9 mouse cellular contexts compared by ENCODE assay signal in genomic region chr2:147185561-147185960, GRCm38 (mm10). TPM values are rescaled to one million over a fixed set of nuclear protein-coding genes. Genes with fewer than 3 reads are reported as not detected.
DNase-seq lines count a peak whose midpoint lies in the region; ATAC-seq and TF ChIP-seq lines count a peak whose summit lies in the region.
"Had no signal": no experiment of that assay in that cellular context is flagged by ENCODE, and none has a peak within 500 bp of the region (broad histone marks: within the 10 kb centered on the region; RNA-seq: fewer than 3 reads in every experiment).

No protein-coding gene starts in this region.

- peak overlapping the region; percentile 32; the same call in 1 of the 2 replicates for H3K9ac ChIP-seq in neural tube, embryonic 14.5 days (replicated peaks; ENCODE audit: low read depth, low read length)

- ATAC-seq in neural tube, embryonic 14.5 days (ENCODE audit: low read depth), result no peak

- H3K9me3 ChIP-seq in embryonic facial prominence, embryonic 10.5 days, result no peaks in the 10 kb centered on the region
- no peaks in the 10 kb centered on the region for H3K9me3 ChIP-seq in neural tube, embryonic 14.5 days (ENCODE audit: control insufficient read depth, low read length)

- H3K4me1 ChIP-seq in embryonic facial prominence, embryonic 10.5 days, result peaks cover 37% of the 10 kb centered on the region
- H3K4me1 ChIP-seq in neural tube, embryonic 14.5 days (ENCODE audit: control insufficient read depth, insufficient read depth, low read length), result no peaks in the 10 kb centered on the region; the same call in 1 of the 2 replicates

- no peaks in the 10 kb centered on the region for H3K36me3 ChIP-seq in embryonic facial prominence, embryonic 10.5 days (replicated peaks)
- H3K36me3 ChIP-seq in neural tube, embryonic 14.5 days (ENCODE audit: control insufficient read depth, insufficient read depth, low read length), result no peaks in the 10 kb centered on the region

- WGBS in embryonic facial prominence, embryonic 10.5 days, result under 1% methylated on average over 23 of the region's 23 CpGs
- under 1% methylated on average over 23 of the region's 23 CpGs for WGBS in neural tube, embryonic 14.5 days

- H3K4me3 ChIP-seq in layer of hippocampus, adult 2 months, result peak overlapping the region; percentile 52
- H3K4me3 ChIP-seq in embryonic facial prominence, embryonic 10.5 days, result peak overlapping the region; percentile 48
- H3K4me3 ChIP-seq in neural tube, embryonic 14.5 days (ENCODE audit: low read depth, low read length), result peak overlapping the region; percentile 14

- H3K4me2 ChIP-seq in neural tube, embryonic 14.5 days (ENCODE audit: low read depth, low read length), result peak overlapping the region; percentile 16; the same call in 1 of the 2 replicates

- TF ChIP-seq CTCF in layer of hippocampus, adult 2 months (conservative IDR thresholded peaks at IDR 0.05), result no peak

- no peak for DNase-seq in layer of hippocampus, adult 2 months (ENCODE audit: low spot score in 2 of 2)
- no peak for DNase-seq in layer of hippocampus, postnatal 14 days (ENCODE audit: low spot score in 2 of 2)
- peak; percentile 64 for DNase-seq in embryonic facial prominence, embryonic 10.5 days (ENCODE audit: low spot score)
- DNase-seq in induced T-regulatory cell, adult 2 months (ENCODE audit: low read depth), result peak; percentile 4
- DNase-seq in adrenal gland, adult 8-10 months, result no peak
- DNase-seq in right cerebral cortex, postnatal 25 days, result no peak
- DNase-seq in right cerebral cortex, postnatal 36 days (ENCODE audit: low spot score in 2 of 2), result no peak
- DNase-seq: gastrocnemius, postnatal 10 days had no signal

- peak overlapping the region; percentile 86 for H3K27ac ChIP-seq in layer of hippocampus, adult 2 months
- peak overlapping the region; percentile 54 for H3K27ac ChIP-seq in embryonic facial prominence, embryonic 10.5 days (replicated peaks)
- peak overlapping the region; percentile 7; the same call in 1 of the 2 replicates for H3K27ac ChIP-seq in neural tube, embryonic 14.5 days (ENCODE audit: low read depth, low read length)

- H3K27me3 ChIP-seq in embryonic facial prominence, embryonic 10.5 days (replicated peaks; ENCODE audit: low read depth, poor library complexity, severe bottlenecking), result peaks cover 100% of the 10 kb centered on the region
- H3K27me3 ChIP-seq in neural tube, embryonic 14.5 days (ENCODE audit: control insufficient read depth, insufficient read depth, low read length), result peaks cover 74% of the 10 kb centered on the region

RNA-seq across cellular contexts. Expression of gene Nkx2-2, which starts 8.5 kb away (rescaled TPM):
- 1 to 10 TPM; 4.6 to 7.0 TPM for total RNA-seq in layer of hippocampus, adult 2 months (2021)
- total RNA-seq in layer of hippocampus, postnatal 14 days (2021), result 10 to 100 TPM; 16.0 to 17.0 TPM
- 1.2 and 2.8 TPM in 2 replicates for polyA plus RNA-seq in embryonic facial prominence, embryonic 10.5 days (2016; fragmentation: Nextera tagmentation; extraction: Ambion mirVana)
- 6.5 and 8.4 TPM in 2 replicates for polyA plus RNA-seq in neural tube, embryonic 14.5 days (2014; fragmentation: Nextera tagmentation; extraction: Ambion mirVana)
- not detected for total RNA-seq in adrenal gland, adult 8-10 months (2022)

Comparison
In these comparisons a context has a peak if more than half of its experiments do, and no peak if none do; other contexts are left out.
1. DNase-seq: peak in embryonic facial prominence, embryonic 10.5 days (single experiment) and induced T-regulatory cell, adult 2 months (single experiment); none in layer of hippocampus, adult 2 months (0 of 2), layer of hippocampus, postnatal 14 days (0 of 2), adrenal gland, adult 8-10 months (single experiment), right cerebral cortex, postnatal 25 days (single experiment) and right cerebral cortex, postnatal 36 days (0 of 2).
2. H3K27ac ChIP-seq: peak in every context shown above with its lines; median percentile 86 in layer of hippocampus, adult 2 months; 54 in embryonic facial prominence, embryonic 10.5 days; 7 in neural tube, embryonic 14.5 days.
3. RNA of gene Nkx2-2, which starts 8.5 kb away (total RNA-seq): 16.0 to 17.0 TPM in layer of hippocampus, postnatal 14 days and 4.6 to 7.0 TPM in layer of hippocampus, adult 2 months; not detected in adrenal gland, adult 8-10 months; every median in the first group is over 4 times any median in the second.
4. Peak in every context shown above with its lines, with median percentiles within 50 percentile points of each other: H3K4me3 ChIP-seq.